In the genomic region with DNA sequence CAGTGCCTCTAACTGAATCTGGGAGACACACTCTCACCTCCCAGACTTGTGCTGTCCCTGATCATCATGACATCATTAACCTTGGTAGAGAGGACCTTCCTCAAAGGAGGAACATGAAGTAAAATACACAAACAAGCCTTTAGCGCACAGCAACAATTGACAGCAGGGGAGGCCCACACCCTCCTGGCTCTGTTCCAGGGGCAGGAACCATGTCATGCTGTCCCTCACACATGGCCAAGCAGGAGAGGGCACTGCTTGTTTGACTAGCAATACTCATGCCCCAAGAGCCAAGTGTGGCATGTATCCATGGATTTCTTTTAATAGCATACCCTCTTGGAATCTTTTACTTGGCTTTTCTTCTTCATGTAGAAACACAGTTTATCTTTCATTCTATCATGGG, we compare ENCODE assay signal across 22 mouse cellular contexts. TPM values are rescaled to one million over a fixed set of nuclear protein-coding genes. Genes with fewer than 3 reads are reported as not detected.
A peak's percentile ranks its signal among the peaks of the same experiment; 100 is the strongest.
DNase-seq lines count a peak whose midpoint lies in the region; ATAC-seq and TF ChIP-seq lines count a peak whose summit lies in the region.
"Had no signal": no experiment of that assay in that cellular context is flagged by ENCODE, and none has a peak within 500 bp of the region (broad histone marks: within the 10 kb centered on the region; RNA-seq: fewer than 3 reads in every experiment).

No protein-coding gene starts in this region.

- no peaks in the 10 kb centered on the region for H3K9me3 ChIP-seq in kidney, embryonic 14.5 days (ENCODE audit: control insufficient read depth, low read length)
- no peaks in the 10 kb centered on the region for H3K9me3 ChIP-seq in lung, postnatal 0 days (ENCODE audit: low read length)
- H3K9me3 ChIP-seq: embryonic facial prominence, embryonic 12.5 days; hindbrain, embryonic 13.5 days; limb, embryonic 12.5 days had no signal

- no peak for TF ChIP-seq EP300 in lung, postnatal 0 days (IDR thresholded peaks at IDR 0.05)

- WGBS in kidney, adult 2 months, result 51% methylated on average over 1 of the region's 1 CpGs
- 96% methylated on average over 1 of the region's 1 CpGs for WGBS in kidney, embryonic 14.5 days
- WGBS in lung, postnatal 0 days, result 50% methylated on average over 1 of the region's 1 CpGs
- WGBS in lung, adult 2 months, result 63% methylated on average over 1 of the region's 1 CpGs

- no peaks in the 10 kb centered on the region for H3K4me1 ChIP-seq in kidney, adult 2 months (ENCODE audit: control insufficient read depth, insufficient read depth, low read length)
- H3K4me1 ChIP-seq in kidney, embryonic 14.5 days (ENCODE audit: control insufficient read depth, insufficient read depth, low read length), result no peaks in the 10 kb centered on the region
- H3K4me1 ChIP-seq in lung, postnatal 0 days (ENCODE audit: insufficient read depth, low read depth, low read length), result no peaks in the 10 kb centered on the region
- no peaks in the 10 kb centered on the region for H3K4me1 ChIP-seq in lung, adult 2 months (ENCODE audit: control insufficient read depth, insufficient read depth, low read length)
- H3K4me1 ChIP-seq: embryonic facial prominence, embryonic 12.5 days; hindbrain, embryonic 13.5 days; limb, embryonic 12.5 days had no signal

- no peaks in the 10 kb centered on the region for H3K27me3 ChIP-seq in kidney, adult 2 months (replicated peaks; ENCODE audit: control insufficient read depth, insufficient read depth, low read length)
- no peaks in the 10 kb centered on the region for H3K27me3 ChIP-seq in kidney, embryonic 14.5 days (ENCODE audit: control insufficient read depth, insufficient read depth, low read length)
- H3K27me3 ChIP-seq in lung, postnatal 0 days (replicated peaks; ENCODE audit: insufficient read depth, low read length), result no peaks in the 10 kb centered on the region
- H3K27me3 ChIP-seq: embryonic facial prominence, embryonic 12.5 days; hindbrain, embryonic 13.5 days; limb, embryonic 12.5 days had no signal

- DNase-seq in adrenal gland, adult 8-10 months, result peak; percentile 0
- no peak for DNase-seq in adrenal gland, postnatal 4 days (ENCODE audit: low spot score in 2 of 2)
- DNase-seq in kidney, adult 2 months, result peak; percentile 28
- no peak for DNase-seq in lung, postnatal 0 days (ENCODE audit: low spot score)
- no peak for DNase-seq in lung, adult 2 months
- peak; percentile 18 for DNase-seq in lung, postnatal 36 days
- no peak for DNase-seq in thymus, adult 18-20 months
- DNase-seq: cerebellum, adult 9-10 months; forebrain, postnatal 0 days; gastrocnemius, postnatal 14 days; heart, adult 18-20 months; heart, postnatal 36 days; liver, postnatal 0 days; right cerebral cortex, postnatal 14 days; thymus, postnatal 14 days had no signal

- no peak overlapping the region for H3K9ac ChIP-seq in kidney, embryonic 14.5 days (ENCODE audit: low read depth, low read length)
- no peak overlapping the region for H3K9ac ChIP-seq in lung, postnatal 0 days (replicated peaks; ENCODE audit: low read depth)
- H3K9ac ChIP-seq: embryonic facial prominence, embryonic 12.5 days; forebrain, postnatal 0 days; hindbrain, embryonic 13.5 days; limb, embryonic 12.5 days; liver, postnatal 0 days had no signal

- no peak for ATAC-seq in kidney, embryonic 14.5 days (ENCODE audit: low FRiP score, low TSS enrichment)
- 0 out of 2 replicates have a peak, but pooled peaks have one; percentile 30 for ATAC-seq in lung, postnatal 0 days
- ATAC-seq: forebrain, postnatal 0 days; liver, postnatal 0 days had no signal

- H3K4me2 ChIP-seq in kidney, embryonic 14.5 days (replicated peaks; ENCODE audit: low read depth, low read length), result no peak overlapping the region
- no peak overlapping the region for H3K4me2 ChIP-seq in lung, postnatal 0 days (replicated peaks; ENCODE audit: low read depth, low read length)
- H3K4me2 ChIP-seq: embryonic facial prominence, embryonic 12.5 days; hindbrain, embryonic 13.5 days; limb, embryonic 12.5 days; liver, embryonic 11.5 days; midbrain, embryonic 11.5 days had no signal

- no peak overlapping the region for H3K27ac ChIP-seq in kidney, adult 2 months (ENCODE audit: insufficient read depth, low read depth, low read length)
- H3K27ac ChIP-seq in kidney, embryonic 14.5 days (ENCODE audit: low read depth, low read length), result no peak overlapping the region
- no peak overlapping the region for H3K27ac ChIP-seq in lung, postnatal 0 days (ENCODE audit: low read length)
- H3K27ac ChIP-seq: embryonic facial prominence, embryonic 12.5 days; hindbrain, embryonic 13.5 days; layer of hippocampus, adult 2 months; limb, embryonic 12.5 days had no signal

- no peak for TF ChIP-seq CTCF in kidney, adult 2 months (conservative IDR thresholded peaks at IDR 0.05; ENCODE audit: insufficient read depth, insufficient read length, low read depth, low read length)
- peak; percentile 9; the same call in 1 of the 2 replicates for TF ChIP-seq CTCF in lung, postnatal 0 days (IDR thresholded peaks at IDR 0.05)
- TF ChIP-seq CTCF in lung, adult 2 months (IDR thresholded peaks at IDR 0.05; ENCODE audit: insufficient read depth, low read length), result no peak

- no peaks in the 10 kb centered on the region for H3K36me3 ChIP-seq in kidney, adult 2 months (ENCODE audit: control insufficient read depth, insufficient read depth, low read length)
- no peaks in the 10 kb centered on the region for H3K36me3 ChIP-seq in kidney, embryonic 14.5 days (ENCODE audit: control insufficient read depth, insufficient read depth, low read length)
- no peaks in the 10 kb centered on the region for H3K36me3 ChIP-seq in lung, postnatal 0 days (ENCODE audit: insufficient read depth, low read length)
- H3K36me3 ChIP-seq: embryonic facial prominence, embryonic 12.5 days; hindbrain, embryonic 13.5 days; limb, embryonic 12.5 days had no signal

- no peak overlapping the region for H3K4me3 ChIP-seq in kidney, adult 2 months (ENCODE audit: insufficient read depth, low read depth, low read length)
- no peak overlapping the region for H3K4me3 ChIP-seq in kidney, embryonic 14.5 days (ENCODE audit: low read length)
- H3K4me3 ChIP-seq in lung, postnatal 0 days (ENCODE audit: low read depth, low read length), result no peak overlapping the region
- no peak overlapping the region for H3K4me3 ChIP-seq in lung, adult 2 months (replicated peaks; ENCODE audit: extremely low read depth, low read depth, low read length)
- H3K4me3 ChIP-seq: embryonic facial prominence, embryonic 12.5 days; hindbrain, embryonic 13.5 days; layer of hippocampus, adult 2 months; limb, embryonic 12.5 days had no signal

- no peak for TF ChIP-seq POLR2A in kidney, adult 2 months (IDR thresholded peaks at IDR 0.05; ENCODE audit: low read depth, low read length)
- no peak for TF ChIP-seq POLR2A in lung, adult 2 months (IDR thresholded peaks at IDR 0.05; ENCODE audit: borderline replicate concordance, extremely low read depth, low read depth, low read length)

RNA-seq across cellular contexts. Expression of gene Dgkh, which starts 22.7 kb away (rescaled TPM):
- total RNA-seq in adrenal gland, adult 8-10 months (2022), result 10 to 100 TPM in 2 of 4 experiments, 1 to 10 TPM in 2; 5.9 to 18.9 (median 10.0) TPM
- 10 to 100 TPM in 1 of 2 experiments, 1 to 10 TPM in 1; 9.9 to 12.1 TPM for total RNA-seq in adrenal gland, postnatal 4 days (2021)
- 1.9 and 2.6 TPM in 2 replicates for polyA plus RNA-seq in kidney, adult 2 months (2012; rRNA removed)
- 2.6 and 3.2 TPM in 2 replicates for polyA plus RNA-seq in kidney, embryonic 14.5 days (2014; fragmentation: Nextera tagmentation; extraction: Ambion mirVana)
- polyA plus RNA-seq in lung, postnatal 0 days (2015; fragmentation: Nextera tagmentation; extraction: Ambion mirVana), result 4.0 and 4.6 TPM in 2 replicates
- 3.7 and 6.2 TPM in 2 replicates for polyA plus RNA-seq in lung, adult 2 months (2012; rRNA removed)

Comparison
In these comparisons a context has a peak if more than half of its experiments do, and no peak if none do; other contexts are left out.
1. DNase-seq: peak in adrenal gland, adult 8-10 months (single experiment), kidney, adult 2 months (single experiment) and lung, postnatal 36 days (single experiment); none in adrenal gland, postnatal 4 days (0 of 2), lung, postnatal 0 days (single experiment), lung, adult 2 months (single experiment) and thymus, adult 18-20 months (0 of 2).